Mouse (Mus musculus) inflammation-experienced regulatory T-cells, adult 6 months (primary cell): Measurements from ENCODE around the gene Ddx39. TPM values are rescaled to one million over a fixed set of nuclear protein-coding genes. Genes with fewer than 3 reads are reported as not detected.

Experiments
- ATAC-seq: one replicate; pipeline ENCODE4 v1.8.0; 2017
- polyA plus RNA-seq, 3 experiments: library from polyadenylated mRNA; unstranded; fragments of 100-300 nt; shearing (Covaris generic); gene quantifications; one replicate each; pipeline ENCODE4 v1.2.1; 2017

Ddx39 gene
- polyA plus RNA-seq, 3 experiments from 2014 or later, result 166 to 211 (median 167) TPM

DNA sequence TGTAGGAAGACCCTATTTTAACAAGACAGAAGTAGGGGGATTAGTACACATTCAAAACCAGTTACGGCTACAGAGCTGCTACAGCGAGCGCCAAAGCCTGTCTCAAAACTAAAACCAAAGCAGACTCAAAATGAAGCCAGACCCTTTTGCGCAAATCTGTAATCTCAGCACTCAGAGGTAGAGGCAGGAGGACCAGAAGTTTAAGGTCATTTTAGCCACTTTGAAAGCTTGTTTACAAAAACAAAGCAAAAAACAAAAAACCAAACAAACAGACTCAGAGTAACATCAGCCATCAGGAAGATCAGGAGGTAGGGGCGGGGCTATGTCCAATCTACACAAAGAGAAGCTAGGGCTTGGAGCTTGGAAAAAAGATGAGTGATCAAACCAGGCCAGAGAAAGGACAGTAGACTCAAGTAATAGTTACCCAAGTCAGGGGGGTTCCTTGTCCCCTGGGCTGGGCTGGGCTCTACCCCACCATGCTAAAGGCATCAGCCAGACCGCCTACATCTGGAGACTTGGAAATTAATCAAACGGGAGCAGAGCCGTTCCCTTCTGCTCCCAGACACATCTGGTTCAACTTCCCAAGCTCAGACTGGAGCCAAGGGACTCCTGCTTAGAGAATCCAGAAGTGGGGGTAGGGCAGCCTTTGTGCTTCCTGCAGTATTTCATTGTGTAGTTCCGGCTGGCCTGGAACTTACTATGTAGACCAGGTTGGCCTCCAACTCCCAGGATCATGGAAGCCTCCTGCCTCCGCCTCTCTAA lies 24.2 kb downstream of the Ddx39 start:
- no peak for ATAC-seq

DNA sequence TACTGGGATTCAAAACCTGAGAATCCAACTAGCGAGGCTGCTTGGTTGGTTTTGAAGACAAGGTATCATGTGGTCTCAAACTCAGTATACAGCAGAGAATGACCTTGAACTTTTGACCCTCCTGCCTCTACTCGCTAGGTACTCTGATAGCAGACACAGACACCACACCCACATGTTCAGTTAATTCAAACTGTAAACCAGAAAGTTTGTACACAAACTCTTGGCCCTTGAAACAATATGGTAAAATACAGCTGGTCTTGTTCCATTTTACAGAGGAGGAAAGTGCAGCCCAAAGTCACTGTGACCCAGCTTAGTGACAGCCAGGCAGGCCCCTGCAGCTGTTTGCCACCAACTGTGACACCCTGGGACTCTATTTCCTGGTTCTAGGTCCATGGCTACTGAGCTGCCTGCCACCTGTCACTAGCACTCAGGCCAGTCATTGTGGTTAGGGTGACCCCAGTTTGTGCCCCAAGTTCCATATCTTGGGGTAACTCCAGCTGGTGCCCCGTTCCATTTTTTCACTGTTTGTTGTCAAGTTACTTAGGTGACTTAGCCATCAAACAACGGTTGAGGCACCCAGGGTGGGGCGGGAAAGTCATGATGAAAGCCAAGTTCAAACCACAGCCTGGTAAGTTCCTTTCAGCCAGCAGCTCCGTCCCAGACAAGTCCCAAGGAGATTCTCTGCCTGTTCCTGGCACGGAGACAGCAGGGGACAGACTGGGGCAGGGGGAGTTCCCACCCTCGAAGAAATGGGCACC lies 24.9 kb downstream of the Ddx39 start:
- ATAC-seq, result peak; percentile 36

DNA sequence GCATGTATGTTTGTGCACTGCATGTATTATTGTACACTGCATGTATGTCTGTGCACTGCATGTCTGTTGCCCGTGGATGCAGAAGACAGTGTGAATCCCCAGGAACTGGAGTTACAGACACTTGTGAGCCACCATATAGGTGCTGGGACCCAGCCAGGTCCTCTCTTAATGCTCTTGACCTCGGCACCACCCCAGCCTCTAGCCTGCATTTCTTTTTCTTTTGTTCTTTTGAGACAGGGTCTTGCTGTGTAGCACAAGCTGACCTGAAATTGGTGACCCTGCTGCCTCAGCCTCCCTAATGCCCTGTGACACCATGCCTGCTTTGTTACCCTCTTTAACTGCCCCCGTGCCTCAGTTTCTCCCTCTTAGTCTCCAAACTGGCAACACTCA lies 25.6 kb downstream of the Ddx39 start:
- no peak for ATAC-seq

DNA sequence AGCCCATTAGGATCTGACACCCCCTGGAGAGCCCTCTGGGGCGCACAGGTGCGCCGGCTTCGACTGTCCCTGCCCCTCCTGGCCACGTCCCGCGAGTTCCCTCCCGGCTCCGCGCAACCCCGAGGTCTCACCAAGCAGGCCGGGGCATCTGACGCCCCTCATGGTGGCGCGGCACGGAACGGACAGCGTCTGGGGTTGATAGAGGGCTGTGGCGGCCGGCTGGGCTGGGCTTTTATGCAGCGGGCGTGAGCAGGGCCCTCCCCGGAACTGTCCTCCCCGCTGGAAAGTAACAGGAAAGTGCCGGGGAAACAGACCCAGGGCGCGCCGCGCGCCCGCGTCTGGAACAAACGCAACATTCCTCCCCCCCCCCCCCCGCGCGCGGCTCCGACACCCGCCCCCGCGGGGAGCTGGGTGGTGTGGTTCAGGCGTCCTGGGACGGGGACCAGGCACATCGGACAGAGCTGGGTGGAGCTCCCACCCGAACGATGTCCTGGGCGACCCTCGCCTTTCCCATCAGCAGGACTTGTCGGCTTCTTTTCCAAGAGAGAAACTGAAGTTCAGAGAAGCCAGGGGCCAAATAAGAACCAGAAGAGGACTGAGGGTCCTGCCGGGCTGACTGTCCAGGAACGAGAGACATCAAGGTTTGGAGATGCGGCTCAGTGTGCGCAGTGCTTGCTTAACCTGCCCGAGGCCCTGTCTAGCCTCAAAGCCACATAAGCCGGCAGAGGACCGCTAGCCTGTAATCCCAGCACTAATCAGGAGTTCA lies 26.2 kb downstream of the Ddx39 start, which contains the start of gene Adgre5:
Gene Adgre5 (minus strand): TSS at position 351 of the 766 bp plus-strand sequence.
- ATAC-seq, result peak; percentile 10

DNA sequence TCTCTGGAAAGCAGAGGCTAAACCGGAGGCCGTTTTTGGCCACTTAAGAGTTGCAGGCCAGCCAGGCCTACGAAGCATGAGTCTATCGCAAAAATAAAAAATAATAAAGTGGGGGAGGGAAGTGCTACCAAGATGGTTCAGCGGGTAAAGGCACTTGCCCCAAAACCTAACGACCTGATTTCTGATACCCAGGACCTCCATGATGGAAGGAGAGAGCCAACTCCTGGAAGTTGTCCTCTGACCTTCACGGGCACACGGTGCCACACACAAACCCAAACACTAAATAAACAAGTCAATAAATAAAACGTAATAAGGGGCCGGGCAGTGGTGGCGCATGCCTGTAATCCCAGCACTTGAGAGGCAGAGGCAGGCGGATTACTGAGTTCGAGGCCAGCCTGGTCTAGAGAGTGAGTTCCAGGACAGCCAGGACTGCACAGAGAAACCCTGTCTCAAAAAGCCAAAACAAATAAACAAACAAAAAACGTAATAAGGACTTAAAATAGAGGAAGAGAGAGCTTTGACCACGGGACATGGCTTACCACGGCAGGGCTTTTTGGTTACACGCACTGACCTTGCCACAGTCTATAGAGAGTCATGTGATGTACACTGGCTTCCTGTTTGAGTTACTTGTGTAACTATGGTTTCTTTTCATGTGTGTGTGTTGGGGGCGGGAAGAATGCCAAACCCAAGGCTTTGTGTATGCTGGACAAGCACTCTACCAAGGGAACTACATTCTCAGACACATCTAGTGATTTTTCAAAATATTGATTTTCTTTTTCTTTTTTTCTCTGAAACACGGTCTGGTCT lies 27.1 kb downstream of the Ddx39 start:
- peak; percentile 70 for ATAC-seq

DNA sequence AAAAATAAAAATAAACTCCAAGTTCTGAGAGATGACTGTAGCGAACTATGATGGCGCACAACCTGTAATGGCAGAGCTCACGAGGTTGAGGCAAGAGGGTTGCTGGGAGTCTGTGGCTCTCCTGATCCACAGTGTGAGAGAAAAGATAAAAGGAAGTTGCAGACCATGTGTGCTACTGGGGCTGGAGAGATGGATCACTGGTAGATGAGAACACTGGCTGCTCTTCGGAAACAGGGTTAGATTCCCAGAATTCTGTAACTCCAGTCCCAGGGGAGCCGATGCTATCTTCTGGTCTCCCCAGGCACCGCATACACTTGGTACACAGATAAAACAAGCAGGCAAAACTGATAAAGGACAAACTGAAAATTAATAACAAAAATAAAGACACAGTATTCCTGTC lies 28.0 kb downstream of the Ddx39 start:
- ATAC-seq, result no peak

DNA sequence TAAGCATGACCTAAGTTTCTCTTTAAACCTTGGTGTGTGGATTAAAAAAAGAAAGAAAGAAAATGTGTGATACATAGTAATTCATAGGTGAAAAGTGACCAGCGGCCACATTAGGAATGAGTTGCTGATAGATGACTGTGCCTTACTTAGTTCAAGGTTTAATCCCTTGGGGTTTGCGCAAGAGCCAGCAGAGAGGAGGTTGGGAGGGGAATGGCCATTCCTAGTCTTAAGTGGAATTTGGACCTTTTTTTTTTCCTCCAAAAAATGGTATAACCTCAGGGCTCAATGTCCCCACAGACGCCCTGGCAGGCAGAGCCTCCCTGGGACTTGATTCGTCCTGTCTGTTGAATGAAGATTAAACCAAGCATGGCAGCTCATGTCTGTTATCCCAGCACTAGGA lies 29.1 kb downstream of the Ddx39 start:
- no peak for ATAC-seq

DNA sequence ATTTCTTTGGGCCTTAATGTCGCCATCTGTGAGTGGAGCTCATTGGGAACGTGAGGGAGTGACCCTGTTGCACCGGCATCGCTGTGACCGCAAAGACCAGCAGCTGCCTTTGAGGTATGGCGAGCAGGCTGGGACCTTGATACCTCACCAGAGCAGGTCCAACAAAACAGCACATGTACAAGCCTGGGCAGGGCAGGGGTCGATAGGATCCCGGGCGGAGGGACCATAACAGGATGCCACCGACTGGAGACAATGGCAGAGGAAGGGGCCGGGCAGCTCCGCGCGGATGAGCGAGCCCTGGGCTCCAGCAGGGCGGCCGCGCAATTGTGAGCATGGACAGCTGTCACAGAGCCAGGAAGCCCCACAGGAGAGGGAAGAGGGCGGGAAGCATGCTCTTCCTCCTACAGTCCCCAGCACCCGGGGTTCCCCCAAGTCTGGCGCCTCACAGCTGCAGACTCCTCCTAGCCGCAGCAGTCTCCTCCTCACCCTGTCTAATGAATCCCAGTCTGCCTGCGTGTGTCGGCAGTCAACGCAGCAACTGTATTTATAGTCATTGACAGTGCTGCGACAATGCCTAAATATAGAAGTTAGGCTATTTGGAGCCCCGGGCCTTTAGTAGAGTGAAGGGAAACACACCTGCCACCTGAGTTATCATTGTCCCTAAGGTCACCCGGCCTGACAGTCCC lies 32.8 kb downstream of the Ddx39 start:
- peak; percentile 65 for ATAC-seq

DNA sequence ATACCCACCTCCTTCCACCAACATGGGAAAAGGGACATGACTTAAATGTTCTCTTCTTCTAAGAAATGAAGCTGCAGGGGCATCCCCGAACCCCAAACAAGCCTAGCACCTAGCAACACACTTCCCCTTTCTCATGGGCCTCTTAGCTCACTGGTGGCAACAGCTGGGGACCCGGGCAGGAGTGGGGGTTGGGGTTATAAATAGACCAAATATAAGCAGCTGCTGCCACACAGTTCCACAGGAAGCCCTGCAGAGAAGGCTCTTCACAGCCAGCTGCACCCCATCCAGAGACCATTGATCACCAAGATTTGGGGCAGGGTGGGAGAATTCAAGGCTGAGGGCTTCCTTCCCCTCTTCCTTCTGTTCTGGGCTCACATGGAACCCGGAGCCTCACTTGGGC lies 33.7 kb downstream of the Ddx39 start:
- peak; percentile 94 for ATAC-seq

DNA sequence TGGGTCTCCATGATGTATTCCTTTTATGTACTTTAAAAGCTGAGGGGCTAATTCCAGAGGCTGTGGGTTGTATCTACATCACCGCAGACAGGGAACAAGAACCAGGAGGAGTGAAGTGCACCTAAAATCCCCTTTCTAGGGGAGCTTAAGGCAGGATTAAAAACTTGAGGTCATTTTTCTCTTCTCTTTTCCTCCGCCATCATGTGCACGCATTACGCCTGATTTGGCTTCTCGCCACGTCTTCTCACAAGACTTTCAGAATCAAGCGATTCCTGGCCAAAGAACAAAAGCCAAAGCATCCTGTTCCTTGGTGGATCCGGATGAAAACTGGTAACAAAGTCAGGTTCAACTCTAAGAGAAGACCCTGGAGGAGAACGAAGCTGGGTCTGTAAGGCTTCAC lies 34.3 kb downstream of the Ddx39 start:
- no peak for ATAC-seq

DNA sequence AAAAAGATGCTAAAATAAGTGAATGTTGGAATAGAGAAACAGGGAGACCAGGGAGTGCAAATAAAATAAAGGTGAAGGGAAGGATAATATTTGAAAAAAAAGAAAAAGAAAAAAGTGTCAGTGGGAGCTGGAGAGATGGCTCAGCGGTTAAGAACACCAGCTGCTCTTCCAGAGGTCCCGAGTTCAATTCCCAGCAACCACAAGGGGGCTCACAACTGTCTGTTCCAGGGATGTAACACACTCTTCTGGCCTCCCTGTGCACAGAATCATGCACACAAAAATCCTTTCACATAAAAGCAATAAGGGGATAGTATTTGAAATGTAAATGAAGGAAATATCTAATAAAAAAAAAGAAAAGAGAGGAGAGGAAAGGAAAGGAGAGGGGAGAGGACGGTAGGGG lies 39.2 kb downstream of the Ddx39 start:
- ATAC-seq, result no peak

DNA sequence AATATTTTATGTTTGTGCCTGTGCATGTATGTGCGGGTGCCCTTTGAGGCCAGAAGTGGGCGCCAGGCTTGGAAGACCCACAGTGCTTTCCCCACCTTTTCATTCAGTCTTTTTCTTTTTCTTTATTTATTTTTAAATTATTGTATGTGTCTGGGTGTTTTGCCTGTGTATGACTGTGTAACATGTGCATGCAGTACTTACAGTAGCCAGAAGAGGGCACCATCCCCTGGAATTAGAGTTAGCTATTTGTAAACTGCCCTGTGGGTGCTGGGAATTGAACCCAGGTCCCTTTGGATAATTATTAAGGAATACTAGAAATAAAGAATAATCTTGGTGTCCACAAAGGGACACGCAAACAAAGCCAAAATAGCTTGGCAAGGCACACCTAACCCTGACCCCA lies 41.3 kb downstream of the Ddx39 start:
- no peak for ATAC-seq

DNA sequence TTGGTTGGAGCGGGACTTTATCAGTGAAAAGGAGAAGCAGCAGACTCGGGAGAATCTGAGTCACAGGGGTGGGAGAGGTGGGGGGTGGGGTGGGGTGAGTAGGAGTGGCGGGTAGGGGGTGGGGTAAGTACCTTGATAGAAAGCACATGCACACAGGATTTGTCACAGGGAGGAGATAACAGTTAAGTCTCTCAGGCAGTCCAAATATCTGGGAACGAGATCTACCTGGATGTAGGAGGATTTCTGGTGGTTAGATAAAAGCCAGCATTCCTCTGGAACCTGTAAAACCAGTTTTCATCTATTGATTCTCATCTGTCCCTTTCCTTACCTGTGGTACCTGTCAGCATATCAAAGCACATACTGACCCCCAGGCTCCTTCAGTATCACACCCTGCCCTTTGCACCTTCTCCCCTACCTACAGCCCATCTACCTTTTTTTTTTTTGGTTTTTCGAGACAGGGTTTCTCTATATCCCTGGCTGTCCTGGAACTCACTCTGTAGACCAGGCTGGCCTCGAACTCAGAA lies 42.2 kb downstream of the Ddx39 start:
- no peak for ATAC-seq

DNA sequence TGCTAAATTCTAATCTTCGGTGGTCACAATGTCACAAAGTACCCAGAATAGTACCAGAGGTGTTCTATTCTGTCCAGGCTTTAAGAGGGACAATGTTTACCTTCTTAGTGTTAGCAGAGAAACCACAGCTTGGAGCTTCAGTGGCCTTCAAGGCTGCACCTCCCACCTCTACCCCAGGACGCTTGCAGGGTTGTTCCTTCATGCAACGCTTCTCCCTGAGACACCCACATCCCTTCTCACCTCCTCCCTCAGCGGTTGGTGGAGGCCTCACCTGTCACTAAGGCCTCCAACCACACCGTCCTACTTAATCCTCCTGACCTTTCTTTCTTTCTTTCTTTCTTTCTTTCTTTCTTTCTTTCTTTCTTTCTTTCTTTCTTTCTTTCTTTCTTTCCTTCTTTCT lies 43.3 kb downstream of the Ddx39 start:
- ATAC-seq, result peak; percentile 89

DNA sequence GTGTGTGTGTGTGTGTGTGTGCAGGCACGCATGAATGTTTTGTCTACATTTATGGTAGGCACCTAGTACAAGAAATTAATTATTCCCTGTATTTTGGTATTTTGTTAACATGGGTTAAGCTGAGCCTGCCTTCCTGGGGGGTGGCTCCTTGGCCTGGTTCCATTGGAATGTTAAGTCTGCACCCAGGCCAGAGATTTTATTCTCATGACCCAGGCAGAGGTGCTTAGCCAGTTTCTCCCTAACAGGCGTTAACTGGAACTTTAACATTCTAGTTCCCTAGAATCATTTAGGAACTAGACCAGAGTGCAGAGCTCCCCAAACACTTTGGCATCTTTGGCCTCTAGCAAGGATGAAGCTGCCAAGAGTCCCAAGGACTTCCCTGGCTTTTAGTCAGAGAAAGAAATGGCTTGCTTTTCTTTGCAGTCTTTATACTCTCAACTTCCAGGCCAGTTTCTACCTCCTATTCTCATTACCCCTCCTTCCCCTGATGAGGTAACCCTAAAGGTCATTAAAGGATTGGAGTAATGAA lies 44.3 kb downstream of the Ddx39 start:
- no peak for ATAC-seq

DNA sequence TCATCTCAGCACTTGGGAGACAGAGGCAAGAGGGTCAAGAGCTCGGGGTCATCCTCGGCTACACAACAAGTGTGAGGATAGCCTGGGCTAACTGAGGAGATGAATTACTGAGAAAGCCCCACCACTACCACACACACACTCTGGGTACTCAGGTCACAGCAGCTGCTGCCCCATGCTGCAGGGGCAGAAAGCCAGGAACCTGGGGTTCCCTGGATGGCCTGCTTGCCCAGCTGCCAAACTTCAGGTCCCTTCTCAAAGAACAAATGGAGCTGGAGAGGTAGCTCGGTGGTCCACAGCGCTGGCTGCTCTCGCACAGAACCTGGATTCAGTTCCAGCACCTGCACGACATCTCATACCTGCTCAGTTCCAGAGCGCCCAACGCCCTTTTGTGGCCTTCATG lies 49.1 kb downstream of the Ddx39 start:
- no peak for ATAC-seq

DNA sequence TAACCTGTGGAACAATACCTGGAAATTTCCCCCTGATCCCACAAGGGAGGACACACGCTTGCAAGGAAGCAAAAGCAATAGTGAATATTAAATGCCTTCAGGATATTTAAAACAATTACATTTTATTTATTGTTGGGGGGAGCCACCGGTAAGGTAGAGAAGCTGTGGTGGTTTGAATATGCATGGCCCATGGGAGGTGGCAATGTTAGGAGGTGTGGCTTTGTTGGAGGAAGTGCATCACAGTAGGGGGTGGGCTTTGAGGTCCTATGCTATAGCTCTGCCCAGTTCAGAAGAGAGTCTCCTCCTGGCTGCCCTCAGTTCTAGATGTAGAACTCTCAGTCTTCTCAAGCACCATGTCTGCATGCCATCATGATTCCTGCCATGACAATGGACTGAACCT lies 49.7 kb downstream of the Ddx39 start:
- no peak for ATAC-seq

DNA sequence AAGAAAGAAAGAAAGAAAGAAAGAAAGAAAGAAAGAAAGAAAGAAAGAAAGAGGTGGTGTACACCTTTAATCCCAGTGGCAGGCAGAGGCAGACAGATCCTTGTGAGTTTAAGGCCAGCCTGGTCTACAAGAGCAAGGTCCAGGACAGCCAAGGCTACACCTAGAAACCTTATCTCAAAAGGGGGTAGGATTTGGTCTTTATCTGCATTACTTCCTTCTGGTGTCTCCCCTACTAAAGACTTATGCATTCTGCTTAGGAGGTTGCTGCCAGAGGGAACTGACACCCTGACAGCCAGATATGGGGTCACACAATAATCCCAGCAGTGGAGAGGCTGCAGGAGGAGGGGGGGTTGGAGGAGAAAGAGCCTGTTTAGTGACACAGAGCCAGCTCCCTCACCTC lies 50.7 kb downstream of the Ddx39 start:
- no peak for ATAC-seq

DNA sequence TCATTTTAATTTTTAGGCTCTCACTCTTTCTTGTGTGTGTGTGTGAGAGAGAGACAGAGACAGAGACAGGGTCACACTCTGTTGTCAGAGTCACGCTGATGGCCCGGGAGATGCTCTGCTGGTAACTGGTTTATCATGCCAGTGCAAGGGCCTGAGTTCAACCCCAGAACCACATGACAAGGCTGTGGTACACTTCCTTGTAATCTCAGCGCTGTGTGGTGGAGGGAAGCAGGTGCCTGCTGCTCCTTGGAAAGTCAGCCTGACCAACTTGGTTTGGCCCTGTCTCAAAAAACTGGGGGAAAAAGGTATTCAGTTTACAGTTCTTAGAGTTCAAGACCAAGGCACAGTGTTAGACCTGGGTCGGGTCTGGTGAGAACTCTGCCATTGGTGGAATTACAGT lies 52.5 kb downstream of the Ddx39 start:
- ATAC-seq, result no peak

DNA sequence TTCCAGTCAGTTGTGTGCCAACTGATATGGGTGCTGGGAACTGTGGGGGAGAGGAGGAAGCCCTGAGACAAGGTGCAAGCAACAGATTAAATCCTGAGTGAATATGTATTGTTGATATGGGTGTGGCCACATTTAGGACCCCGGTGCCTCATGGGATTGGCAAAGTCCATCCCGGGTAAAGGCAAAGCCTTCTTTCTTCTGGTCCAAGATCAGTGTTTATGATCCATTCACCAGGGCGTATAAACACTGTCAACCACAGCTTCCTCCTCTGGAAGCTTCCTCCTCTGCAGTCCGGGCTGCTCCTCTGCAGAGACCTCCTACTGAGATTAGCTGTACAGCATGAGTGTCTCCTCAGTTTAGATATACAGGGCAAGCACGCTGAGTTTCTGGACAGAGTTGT lies 53.5 kb downstream of the Ddx39 start:
- ATAC-seq, result no peak

DNA sequence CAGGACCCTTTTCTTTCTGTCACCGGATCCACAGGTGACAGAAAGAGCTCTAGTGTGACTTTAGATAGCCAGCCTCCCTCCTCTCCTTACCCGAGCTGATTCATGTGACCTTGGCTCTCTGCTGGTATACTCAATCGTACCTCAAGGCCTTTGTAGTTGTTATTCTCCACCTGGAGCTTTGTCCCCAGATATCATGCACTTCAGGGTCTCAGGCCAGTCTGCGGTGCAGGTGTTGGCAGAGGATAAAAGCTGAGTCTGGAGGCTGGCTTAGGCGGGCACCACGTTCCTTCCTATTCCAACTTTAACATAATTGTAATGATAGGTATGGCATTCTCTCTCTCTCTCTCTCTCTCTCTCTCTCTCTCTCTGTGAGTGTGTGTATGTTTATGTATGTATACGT lies 54.7 kb downstream of the Ddx39 start:
- no peak for ATAC-seq
